Mouse (Mus musculus): ENCODE data around the gene Pth2. TPM values are rescaled to one million over a fixed set of nuclear protein-coding genes. Genes with fewer than 3 reads are reported as not detected.
A peak's percentile ranks its signal among the peaks of the same experiment; 100 is the strongest.

The Pth2 gene
- polyA plus RNA-seq, 1 experiment from 2014 or later = not detected

DNA sequence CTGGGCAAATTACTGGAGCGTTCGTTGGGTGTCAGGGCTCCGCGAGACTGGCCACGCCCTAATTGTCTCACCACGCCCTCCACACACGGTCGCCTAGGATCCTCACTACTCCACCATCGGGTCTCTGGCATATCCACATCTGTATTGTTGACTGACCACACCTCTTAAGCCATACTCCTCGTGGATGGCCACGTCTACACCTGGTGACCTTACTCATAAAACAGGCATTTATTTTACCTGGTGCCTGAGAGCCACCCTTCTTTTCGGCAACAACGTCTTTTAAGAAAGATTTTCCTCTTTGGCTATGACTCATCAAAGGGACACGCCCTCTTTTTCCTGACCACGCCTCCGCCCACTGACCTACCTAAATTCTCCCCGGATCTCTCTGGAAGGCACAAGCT, 31.1 kb downstream of the Pth2 start, which contains the start of gene Dkkl1:
Gene Dkkl1 (minus strand): TSS at position 297 of the 401 bp plus-strand sequence.
- H3K36me3 ChIP-seq = no peaks in the 10 kb centered on the region
- H3K4me3 ChIP-seq = peak within 1 kb of the TSS; percentile 23
- no peaks in the 10 kb centered on the region; the same call in 1 of the 2 replicates for H3K9me3 ChIP-seq (replicated peaks)
- ATAC-seq = peak; percentile 57
- peak within 1 kb of the TSS; percentile 71 for H3K4me2 ChIP-seq
- H3K9ac ChIP-seq = no peak within 1 kb of the TSS
- peaks cover 65% of the 10 kb centered on the region for H3K27me3 ChIP-seq (replicated peaks)
- H3K27ac ChIP-seq = no peak within 1 kb of the TSS
- WGBS (ENCODE audit: insufficient replicate concordance) = 4% methylated on average over 17 of the region's 17 CpGs
- peaks cover 35% of the 10 kb centered on the region for H3K4me1 ChIP-seq

DNA sequence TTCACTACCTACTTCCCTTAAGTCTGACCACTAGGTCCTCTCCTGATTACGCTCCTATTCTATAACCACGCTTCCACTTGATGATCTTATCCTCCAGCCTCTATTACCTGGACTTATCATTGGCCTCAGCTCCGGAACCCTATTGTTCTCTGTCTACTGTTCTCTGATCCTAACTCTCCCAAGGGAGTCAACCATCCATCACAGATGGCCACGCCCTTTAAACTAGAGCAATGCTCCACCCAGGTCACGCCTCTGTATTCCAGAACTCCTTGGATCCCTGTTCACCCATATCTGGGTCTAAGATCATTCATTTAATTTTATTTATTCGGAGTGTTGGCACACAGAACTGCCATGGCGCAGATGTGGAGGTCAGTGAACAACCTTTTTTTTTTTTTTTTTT, 31.6 kb downstream of the Pth2 start:
- Histone ChIP-seq H3K9me3 (replicated peaks) (no peaks in the 10 kb centered on the region; the same call in 1 of the 2 replicates), H3K36me3 (no peaks in the 10 kb centered on the region), H3K4me1 (peaks cover 40% of the 10 kb centered on the region), H3K4me3 (no peak overlapping the region), H3K9ac (no peak overlapping the region), H3K27me3 (replicated peaks) (peaks cover 70% of the 10 kb centered on the region), H3K4me2 (peak overlapping the region; percentile 71), H3K27ac (no peak overlapping the region)
- ATAC-seq = no peak
- 55% methylated on average over 7 of the region's 7 CpGs for WGBS (ENCODE audit: insufficient replicate concordance)

DNA sequence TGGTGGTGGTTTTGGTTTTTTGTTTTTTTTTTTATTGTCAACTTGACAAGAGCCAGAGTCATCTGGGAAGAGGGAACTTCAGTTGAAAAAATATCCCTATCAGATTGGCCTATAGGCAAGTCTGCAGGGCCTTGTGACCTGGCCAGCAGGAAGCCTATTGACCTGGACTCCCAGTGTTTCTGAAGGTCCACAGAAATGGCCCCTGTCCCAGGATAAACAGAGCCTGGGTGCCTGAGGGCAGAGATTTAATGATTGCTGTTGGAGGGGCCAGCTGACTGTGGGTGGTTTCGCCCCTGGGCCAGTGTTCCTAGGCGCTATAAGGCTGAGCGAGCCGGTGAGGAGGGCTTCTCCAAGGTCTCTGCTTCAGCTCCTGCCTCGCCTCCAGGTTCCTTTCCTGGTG, 32.9 kb downstream of the Pth2 start:
- Histone ChIP-seq H3K9me3 (replicated peaks) (no peaks in the 10 kb centered on the region), H3K9ac (no peak overlapping the region), H3K27me3 (replicated peaks) (peaks cover 70% of the 10 kb centered on the region), H3K4me2 (no peak overlapping the region), H3K36me3 (0 out of 2 replicates have a peak, but pooled peaks cover under 1% of the 10 kb centered on the region), H3K4me3 (no peak overlapping the region), H3K27ac (0 out of 2 replicates have a peak overlapping the region, but pooled peaks have one; percentile 3), H3K4me1 (peaks cover 41% of the 10 kb centered on the region)
- WGBS (ENCODE audit: insufficient replicate concordance) = 70% methylated on average over 5 of the region's 5 CpGs
- no peak for ATAC-seq

DNA sequence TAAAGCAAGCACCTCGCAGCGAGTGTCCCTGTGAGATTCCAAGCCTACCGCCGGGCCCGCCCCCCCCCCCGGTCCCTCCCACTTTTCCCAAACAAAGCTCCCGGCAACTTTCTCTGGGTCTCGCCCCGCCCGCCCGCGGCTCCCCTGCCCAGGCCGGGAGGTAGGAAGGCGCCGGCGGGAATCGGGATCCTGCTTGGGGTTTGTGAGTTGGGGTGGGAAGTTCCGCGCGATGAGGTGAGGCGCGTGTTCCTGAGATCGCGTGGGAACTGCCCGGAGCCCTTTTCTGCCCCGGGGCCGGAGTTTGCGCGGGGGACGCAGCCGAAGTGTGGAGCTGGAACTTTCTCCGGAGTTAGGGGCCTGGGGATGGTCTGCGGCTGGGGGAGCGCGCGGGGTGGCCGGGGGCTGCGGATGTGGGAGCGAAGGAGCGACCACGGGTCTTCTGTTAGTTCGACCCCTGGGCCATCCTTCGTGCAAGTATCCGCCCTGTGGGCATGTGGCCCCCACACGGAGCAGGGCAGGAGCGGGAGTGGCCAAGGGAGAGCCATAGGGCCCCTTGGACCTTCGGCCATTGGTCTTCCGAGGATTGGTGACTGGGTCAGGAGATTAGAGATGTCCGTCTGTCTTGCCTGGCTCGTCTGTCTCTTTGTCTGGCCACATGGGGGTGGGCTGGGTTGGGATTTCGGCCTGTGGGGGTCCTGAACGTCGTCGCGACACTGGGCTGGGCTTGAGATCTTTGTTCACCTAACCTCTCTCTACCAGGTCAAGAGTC, 35.1 kb downstream of the Pth2 start, which contains the start of gene Tead2:
Gene Tead2 (plus strand): TSS at position 81 of the 769 bp plus-strand sequence.
- Histone ChIP-seq H3K4me3 (peak within 1 kb of the TSS; percentile 58), H3K9ac (peak within 1 kb of the TSS; percentile 66), H3K4me2 (peak within 1 kb of the TSS; percentile 63), H3K27ac (peak within 1 kb of the TSS; percentile 68), H3K36me3 (peaks cover 17% of the 10 kb centered on the region), H3K4me1 (peaks cover 40% of the 10 kb centered on the region), H3K9me3 (replicated peaks) (no peaks in the 10 kb centered on the region), H3K27me3 (replicated peaks) (peaks cover 60% of the 10 kb centered on the region)
- 3% methylated on average over 53 of the region's 55 CpGs for WGBS (ENCODE audit: insufficient replicate concordance)
- ATAC-seq = peak; percentile 17; the same call in 1 of the 2 replicates

DNA sequence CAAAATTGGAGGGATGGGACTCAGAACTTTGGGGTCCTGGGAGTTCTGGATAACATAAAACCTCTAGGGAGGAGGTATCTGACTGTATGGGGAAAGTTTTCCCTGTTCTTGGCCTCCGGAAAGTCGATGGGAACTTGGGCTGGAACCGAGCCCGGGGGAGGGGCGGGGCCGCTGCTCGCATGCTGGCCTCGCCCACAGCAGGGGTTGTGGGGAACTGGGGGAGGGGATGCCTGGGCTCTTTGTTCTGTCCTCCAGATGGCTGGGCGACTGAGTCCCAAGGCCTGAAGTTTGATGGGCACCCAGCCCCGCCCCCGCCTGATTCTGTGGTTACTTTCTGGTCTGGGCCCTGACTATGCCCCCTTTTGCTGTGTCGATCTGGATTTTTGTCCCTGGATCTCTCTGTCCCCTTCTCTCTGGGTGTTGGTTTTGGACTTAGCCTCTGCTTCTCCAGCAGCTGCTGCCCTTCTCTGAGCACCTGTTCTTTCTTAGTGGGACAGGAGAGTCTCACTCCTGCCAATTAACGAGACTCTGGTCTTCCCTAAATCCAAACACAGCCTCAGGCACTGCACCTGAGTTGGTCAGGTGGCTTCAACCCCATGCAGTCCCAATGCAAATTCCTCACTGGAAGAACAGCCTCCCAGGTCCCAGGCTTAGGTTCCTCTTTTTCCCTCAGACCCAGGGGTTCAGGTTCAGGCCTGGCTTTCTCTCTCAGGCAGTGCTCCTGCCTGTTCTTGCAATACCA, 35.8 kb downstream of the Pth2 start:
- 4% methylated on average over 13 of the region's 13 CpGs for WGBS (ENCODE audit: insufficient replicate concordance)
- ATAC-seq = no peak
- Histone ChIP-seq H3K9ac (peak overlapping the region; percentile 66), H3K4me3 (peak overlapping the region; percentile 58), H3K27me3 (replicated peaks) (peaks cover 52% of the 10 kb centered on the region), H3K27ac (peak overlapping the region; percentile 68), H3K4me1 (peaks cover 33% of the 10 kb centered on the region), H3K4me2 (peak overlapping the region; percentile 63), H3K9me3 (replicated peaks) (no peaks in the 10 kb centered on the region), H3K36me3 (peaks cover 19% of the 10 kb centered on the region)

DNA sequence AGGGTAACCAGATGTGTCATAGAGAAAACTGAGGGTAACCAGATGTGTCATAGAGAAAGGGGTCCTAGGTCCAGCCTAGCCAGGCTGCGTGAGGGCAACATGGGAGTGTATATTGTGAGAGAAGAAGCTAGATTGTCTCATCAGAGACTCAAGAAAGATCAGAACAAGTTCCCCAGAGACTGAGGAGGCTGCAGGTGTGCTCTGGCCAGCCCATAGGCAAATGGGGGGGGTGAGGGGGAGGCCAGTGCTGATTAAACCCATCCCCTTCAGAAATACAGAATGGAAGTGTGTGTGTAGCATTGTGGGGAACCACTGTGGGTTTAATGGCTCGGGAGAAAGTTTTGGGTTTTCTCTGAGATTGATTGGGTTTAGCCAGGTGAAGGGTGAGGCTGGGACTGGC, 40.9 kb downstream of the Pth2 start:
- Histone ChIP-seq H3K27me3 (replicated peaks) (peaks cover 17% of the 10 kb centered on the region), H3K9me3 (replicated peaks) (no peaks in the 10 kb centered on the region), H3K27ac (no peak overlapping the region), H3K4me1 (peaks cover 11% of the 10 kb centered on the region; the same call in 1 of the 2 replicates), H3K36me3 (peaks cover 44% of the 10 kb centered on the region), H3K4me3 (no peak overlapping the region), H3K9ac (no peak overlapping the region), H3K4me2 (no peak overlapping the region)
- WGBS (ENCODE audit: insufficient replicate concordance) = 42% methylated on average over 2 of the region's 2 CpGs
- ATAC-seq = no peak

DNA sequence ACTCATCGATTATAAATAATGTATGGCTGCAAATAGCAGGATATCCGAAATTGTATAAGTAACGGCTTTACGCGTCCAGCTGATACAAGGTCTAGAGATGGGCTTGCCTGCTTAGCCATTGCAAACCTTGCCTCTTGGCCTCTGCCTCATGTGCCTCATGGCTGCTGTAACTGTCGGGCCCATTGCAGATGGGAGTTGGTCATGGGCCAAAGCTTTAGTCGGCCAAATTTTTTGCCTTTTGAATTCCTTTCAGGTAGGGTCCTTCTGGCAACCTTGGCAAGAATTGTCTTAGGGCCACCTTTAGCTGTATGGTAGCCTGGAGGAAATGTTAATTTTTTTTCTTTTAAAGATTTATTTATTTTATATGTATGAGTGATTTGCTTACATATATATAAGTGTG, 44.0 kb downstream of the Pth2 start:
- Histone ChIP-seq H3K9me3 (replicated peaks) (no peaks in the 10 kb centered on the region), H3K36me3 (peaks cover 47% of the 10 kb centered on the region), H3K9ac (no peak overlapping the region), H3K4me1 (no peaks in the 10 kb centered on the region), H3K27me3 (replicated peaks) (peaks cover 6% of the 10 kb centered on the region; the same call in 1 of the 2 replicates), H3K4me2 (no peak overlapping the region), H3K4me3 (no peak overlapping the region), H3K27ac (no peak overlapping the region)
- WGBS (ENCODE audit: insufficient replicate concordance) = 79% methylated on average over 7 of the region's 7 CpGs
- ATAC-seq = no peak

DNA sequence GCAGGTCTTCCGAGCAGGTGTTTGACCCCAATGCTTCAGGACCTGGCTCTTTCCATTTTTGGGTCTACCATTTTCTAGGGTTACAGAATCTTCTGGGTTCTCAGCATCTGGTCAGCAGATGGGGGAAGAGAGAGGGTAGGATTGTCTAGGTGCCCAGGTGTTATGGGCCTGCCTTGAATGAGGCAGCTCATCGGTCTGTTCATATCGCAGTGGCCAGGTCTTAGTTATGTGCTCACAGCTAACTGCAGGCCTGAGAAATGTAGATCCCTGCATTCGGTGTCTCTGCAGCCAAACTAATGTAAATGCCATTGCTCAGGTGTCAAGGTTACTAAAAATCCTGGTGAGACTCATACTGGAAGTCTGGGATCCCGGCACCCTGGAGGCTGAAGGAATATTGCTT, 45.6 kb downstream of the Pth2 start:
- H3K4me3 ChIP-seq = no peak overlapping the region
- WGBS (ENCODE audit: insufficient replicate concordance) = 84% methylated on average over 5 of the region's 5 CpGs

DNA sequence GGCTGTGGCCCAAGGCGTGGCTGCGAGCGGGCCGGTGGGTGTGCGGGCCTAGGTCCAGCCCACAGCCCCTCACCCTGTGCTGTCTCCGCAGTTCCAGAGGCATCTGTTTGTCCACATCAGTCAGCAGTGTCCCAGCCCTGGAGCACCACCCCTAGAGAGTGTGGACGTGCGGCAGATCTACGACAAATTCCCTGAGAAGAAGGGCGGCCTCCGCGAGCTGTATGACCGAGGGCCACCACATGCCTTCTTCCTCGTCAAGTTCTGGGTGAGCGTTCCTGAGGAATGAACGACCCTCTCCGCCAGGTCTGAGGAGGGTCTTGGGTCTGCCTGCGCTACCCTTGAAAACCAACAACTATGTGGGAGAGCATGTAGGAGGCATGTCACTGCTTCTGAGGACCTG, 47.8 kb downstream of the Pth2 start:
- Histone ChIP-seq H3K27me3 (replicated peaks) (peaks cover 6% of the 10 kb centered on the region; the same call in 1 of the 2 replicates), H3K27ac (no peak overlapping the region), H3K4me1 (peaks cover 11% of the 10 kb centered on the region), H3K9me3 (replicated peaks) (no peaks in the 10 kb centered on the region), H3K4me2 (no peak overlapping the region), H3K4me3 (no peak overlapping the region), H3K9ac (no peak overlapping the region), H3K36me3 (peaks cover 38% of the 10 kb centered on the region)
- ATAC-seq = no peak
- WGBS (ENCODE audit: insufficient replicate concordance) = 82% methylated on average over 18 of the region's 18 CpGs

More for the DNA sequence above, 45.6 kb downstream of the Pth2 start:
- H3K27ac ChIP-seq = no peak overlapping the region
- H3K4me2 ChIP-seq = no peak overlapping the region
- no peaks in the 10 kb centered on the region for H3K4me1 ChIP-seq
- peaks cover 44% of the 10 kb centered on the region for H3K36me3 ChIP-seq
- no peaks in the 10 kb centered on the region for H3K9me3 ChIP-seq (replicated peaks)
- ATAC-seq = no peak
- H3K27me3 ChIP-seq (replicated peaks) = peaks cover 6% of the 10 kb centered on the region; the same call in 1 of the 2 replicates
- H3K9ac ChIP-seq = no peak overlapping the region

DNA sequence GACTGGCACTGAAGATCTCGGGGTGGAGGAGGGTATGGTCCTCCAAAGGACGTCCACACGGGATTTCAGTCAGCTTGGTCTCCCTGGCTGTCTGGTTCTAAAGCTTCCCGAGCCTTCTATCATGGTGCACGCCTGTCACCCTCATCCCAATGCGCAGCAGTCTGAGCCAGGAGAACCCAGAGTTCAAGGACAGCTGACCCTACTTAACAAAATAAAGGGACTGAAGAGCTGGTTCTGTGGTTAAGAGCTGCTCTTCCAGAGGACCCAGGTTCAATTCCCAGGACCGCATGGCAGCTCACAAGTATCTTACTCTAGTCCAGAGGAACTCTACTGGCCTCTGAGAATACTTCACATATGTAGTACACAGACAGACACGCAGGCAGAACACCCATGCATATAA, 48.3 kb downstream of the Pth2 start:
- no peak overlapping the region for H3K4me2 ChIP-seq
- WGBS (ENCODE audit: insufficient replicate concordance) = 74% methylated on average over 8 of the region's 8 CpGs
- ATAC-seq = no peak
- peaks cover 36% of the 10 kb centered on the region for H3K36me3 ChIP-seq
- no peaks in the 10 kb centered on the region for H3K9me3 ChIP-seq (replicated peaks)
- peaks cover 6% of the 10 kb centered on the region; the same call in 1 of the 2 replicates for H3K27me3 ChIP-seq (replicated peaks)
- H3K4me3 ChIP-seq = no peak overlapping the region
- no peak overlapping the region for H3K27ac ChIP-seq
- peaks cover 16% of the 10 kb centered on the region for H3K4me1 ChIP-seq
- no peak overlapping the region for H3K9ac ChIP-seq

DNA sequence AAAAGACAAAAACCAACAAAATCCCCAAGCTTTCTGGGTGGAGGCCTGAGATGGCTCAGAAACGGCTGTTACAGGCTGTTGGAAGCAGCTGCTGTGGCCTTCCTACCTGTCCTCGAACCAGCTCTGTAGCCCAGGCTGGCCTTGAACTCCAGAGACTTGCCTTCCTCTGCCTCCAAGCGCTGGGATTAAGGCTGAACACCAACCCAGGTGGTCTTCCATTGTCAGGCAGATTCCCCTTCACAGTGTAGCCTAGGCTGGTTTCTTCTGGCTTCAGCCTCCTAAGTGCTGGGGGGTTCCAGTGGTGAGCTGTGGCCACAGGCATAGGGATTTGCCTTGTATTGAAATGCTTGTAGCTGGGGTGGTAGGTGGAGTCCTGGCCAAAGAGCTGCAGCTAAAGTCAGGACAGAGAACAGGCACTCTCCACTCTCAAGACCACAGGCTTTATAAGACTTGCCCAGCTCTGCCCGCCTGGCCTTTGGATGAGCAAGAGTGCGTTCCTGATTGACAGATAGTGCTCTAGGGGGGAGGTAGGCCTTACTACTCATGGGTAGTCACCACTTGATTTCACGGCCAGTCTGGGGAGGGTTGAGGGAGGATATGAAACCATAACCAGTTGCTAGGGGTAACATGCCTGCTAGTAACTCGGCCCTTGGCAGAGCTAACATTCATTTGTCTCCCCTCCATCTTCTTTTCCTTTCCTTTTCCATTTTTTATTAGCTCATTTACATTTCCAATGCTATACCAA, 48.8 kb downstream of the Pth2 start:
- 60% methylated on average over 7 of the region's 7 CpGs for WGBS (ENCODE audit: insufficient replicate concordance)
- H3K9ac ChIP-seq = no peak overlapping the region
- peaks cover 6% of the 10 kb centered on the region; the same call in 1 of the 2 replicates for H3K27me3 ChIP-seq (replicated peaks)
- no peaks in the 10 kb centered on the region for H3K9me3 ChIP-seq (replicated peaks)
- no peak for ATAC-seq
- peaks cover 22% of the 10 kb centered on the region for H3K4me1 ChIP-seq
- H3K36me3 ChIP-seq = peaks cover 36% of the 10 kb centered on the region
- H3K4me3 ChIP-seq = no peak overlapping the region
- no peak overlapping the region for H3K4me2 ChIP-seq
- H3K27ac ChIP-seq = no peak overlapping the region
